Mouse (Mus musculus): ENCODE data around the gene Babam2.

Babam2 gene

GRCm38 (mm10) chr5:31884962-31885361 is 187.5 kb downstream of the Babam2 start:
- DNase-seq (ENCODE audit: low spot score in 2 of 2): no peak

- no peak for DNase-seq (ENCODE audit: low spot score in 2 of 2)
Observed at GRCm38 (mm10) chr5:31887590-31887989, 190.1 kb downstream of the Babam2 start.

- DNase-seq (ENCODE audit: low spot score in 2 of 2): no peak
Observed at GRCm38 (mm10) chr5:31888341-31888740, 190.9 kb downstream of the Babam2 start.

GRCm38 (mm10) chr5:31892631-31893030 is 195.1 kb downstream of the Babam2 start:
- no peak for DNase-seq (ENCODE audit: low spot score in 2 of 2)

GRCm38 (mm10) chr5:31899901-31900300 is 202.4 kb downstream of the Babam2 start:
- no peak for DNase-seq (ENCODE audit: low spot score in 2 of 2)

GRCm38 (mm10) chr5:31902144-31902543 is 204.7 kb downstream of the Babam2 start:
- DNase-seq (ENCODE audit: low spot score in 2 of 2): no peak

- no peak for DNase-seq (ENCODE audit: low spot score in 2 of 2)
Observed at GRCm38 (mm10) chr5:31902891-31903290, 205.4 kb downstream of the Babam2 start.

- DNase-seq (ENCODE audit: low spot score in 2 of 2): no peak
Observed at GRCm38 (mm10) chr5:31904968-31905683, 207.6 kb downstream of the Babam2 start.

GRCm38 (mm10) chr5:31905808-31906207 is 208.3 kb downstream of the Babam2 start:
- DNase-seq (ENCODE audit: low spot score in 2 of 2): no peak

- no peak for DNase-seq (ENCODE audit: low spot score in 2 of 2)
Observed at GRCm38 (mm10) chr5:31906286-31906951, 208.9 kb downstream of the Babam2 start.

- no peak for DNase-seq (ENCODE audit: low spot score in 2 of 2)
Observed at GRCm38 (mm10) chr5:31907959-31908358, 210.5 kb downstream of the Babam2 start.

GRCm38 (mm10) chr5:31908818-31909217 is 211.3 kb downstream of the Babam2 start:
- DNase-seq (ENCODE audit: low spot score in 2 of 2): no peak

GRCm38 (mm10) chr5:31916241-31916640 is 218.8 kb downstream of the Babam2 start:
- no peak for DNase-seq (ENCODE audit: low spot score in 2 of 2)

GRCm38 (mm10) chr5:31918566-31918965 is 221.1 kb downstream of the Babam2 start:
- no peak for DNase-seq (ENCODE audit: low spot score in 2 of 2)

GRCm38 (mm10) chr5:31920129-31920528 is 222.6 kb downstream of the Babam2 start:
- no peak for DNase-seq (ENCODE audit: low spot score in 2 of 2)

GRCm38 (mm10) chr5:31920890-31921289 is 223.4 kb downstream of the Babam2 start:
- no peak for DNase-seq (ENCODE audit: low spot score in 2 of 2)

GRCm38 (mm10) chr5:31924075-31924474 is 226.6 kb downstream of the Babam2 start:
- DNase-seq (ENCODE audit: low spot score in 2 of 2): no peak

- DNase-seq (ENCODE audit: low spot score in 2 of 2): no peak
Observed at GRCm38 (mm10) chr5:31926551-31926950, 229.1 kb downstream of the Babam2 start.

- peak in 1 of 2 experiments; percentile 10 for DNase-seq (ENCODE audit: low spot score in 2 of 2)
Observed at GRCm38 (mm10) chr5:31929007-31929406, 231.5 kb downstream of the Babam2 start.

GRCm38 (mm10) chr5:31931127-31931625 is 233.7 kb downstream of the Babam2 start:
- no peak for DNase-seq (ENCODE audit: low spot score in 2 of 2)

GRCm38 (mm10) chr5:31931637-31932036 is 234.2 kb downstream of the Babam2 start:
- no peak for DNase-seq (ENCODE audit: low spot score in 2 of 2)

GRCm38 (mm10) chr5:31933296-31933695 is 235.8 kb downstream of the Babam2 start:
- no peak for DNase-seq (ENCODE audit: low spot score in 2 of 2)

GRCm38 (mm10) chr5:31934397-31934796 is 236.9 kb downstream of the Babam2 start:
- DNase-seq (ENCODE audit: low spot score in 2 of 2): no peak
